Mouse (Mus musculus): Measurements from ENCODE around the gene Myh9. TPM values are rescaled to one million over a fixed set of nuclear protein-coding genes. Genes with fewer than 3 reads are reported as not detected.
"Not testable (repeated sequence)": the region's sequence is repeated elsewhere in the genome, so short reads cannot be mapped to it uniquely, and the experiment has no call there.

Myh9 gene
- total and polyA plus RNA-seq, 2 experiments from 2014 or later, result 17.5 to 63.6 TPM

DNA sequence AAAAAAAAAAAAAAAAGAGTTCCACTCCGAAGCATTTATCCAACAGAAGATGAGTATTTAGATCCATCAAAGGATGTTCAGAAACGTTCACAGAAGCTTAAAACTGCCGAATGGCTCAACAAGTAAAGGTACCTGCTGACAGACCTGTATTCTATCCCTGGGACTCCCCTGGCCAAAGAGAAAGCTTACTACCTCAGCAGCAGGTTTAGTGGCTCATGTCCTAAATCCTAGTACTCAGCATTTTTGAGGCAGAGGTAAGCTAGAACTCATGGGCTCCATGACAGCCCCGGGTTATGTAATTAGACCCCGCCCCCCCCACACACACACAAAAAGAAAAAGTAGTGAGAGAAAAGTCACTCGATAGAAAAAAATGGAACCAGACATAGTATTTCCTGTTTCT, 2.1 kb upstream of the Myh9 start:
- DNase-seq (ENCODE audit: low spot score) (no peak), ATAC-seq (ENCODE audit: insufficient read depth, low read depth) (no peak)
- 74% methylated on average over 6 of the region's 6 CpGs for WGBS
- H3K27ac ChIP-seq (ENCODE audit: low read depth), result no peak overlapping the region
- H3K4me2 ChIP-seq (ENCODE audit: low read depth, low read length), result no peak overlapping the region
- H3K9ac ChIP-seq (replicated peaks; ENCODE audit: low read depth, low read length), result no peak overlapping the region
- H3K4me1 ChIP-seq (ENCODE audit: control insufficient read depth, insufficient read depth), result peaks cover 13% of the 10 kb centered on the region
- no peaks in the 10 kb centered on the region for H3K27me3 ChIP-seq (ENCODE audit: control insufficient read depth, insufficient read depth, low read length)
- H3K36me3 ChIP-seq (replicated peaks; ENCODE audit: control insufficient read depth, insufficient read depth, low read length), result no peaks in the 10 kb centered on the region
- no peaks in the 10 kb centered on the region for H3K9me3 ChIP-seq (replicated peaks; ENCODE audit: control insufficient read depth, low read length)
- H3K4me3 ChIP-seq (ENCODE audit: low read depth, low read length), result no peak overlapping the region
- TF ChIP-seq EP300 (IDR thresholded peaks at IDR 0.05; ENCODE audit: low read depth) (no peak), CTCF (IDR thresholded peaks at IDR 0.05; ENCODE audit: low read depth) (no peak)

- H3K36me3 ChIP-seq (replicated peaks; ENCODE audit: control insufficient read depth, insufficient read depth, low read length); H3K4me3 ChIP-seq (ENCODE audit: low read depth, low read length); H3K9ac ChIP-seq (replicated peaks; ENCODE audit: low read depth, low read length); ATAC-seq (ENCODE audit: insufficient read depth, low read depth); DNase-seq (ENCODE audit: low spot score); H3K27ac ChIP-seq (ENCODE audit: low read depth); H3K27me3 ChIP-seq (ENCODE audit: control insufficient read depth, insufficient read depth, low read length); H3K9me3 ChIP-seq (replicated peaks; ENCODE audit: control insufficient read depth, low read length); H3K4me2 ChIP-seq (ENCODE audit: low read depth, low read length): not testable (repeated sequence)
- 66% methylated on average over 12 of the region's 13 CpGs for WGBS
- peaks cover 18% of the 10 kb centered on the region for H3K4me1 ChIP-seq (ENCODE audit: control insufficient read depth, insufficient read depth)
Observed at GRCm38 (mm10) chr15:77843494-77844041, 1.6 kb upstream of the Myh9 start.

- peak overlapping the region; percentile 76 for H3K27ac ChIP-seq (ENCODE audit: low read depth)
- ATAC-seq (ENCODE audit: insufficient read depth, low read depth), result no peak
Observed at GRCm38 (mm10) chr15:77843046-77843445, 1.1 kb upstream of the Myh9 start.

GRCm38 (mm10) chr15:77841361-77842046, 471 bp downstream of the Myh9 start:
- peak; percentile 45 for ATAC-seq (ENCODE audit: insufficient read depth, low read depth)
- Histone ChIP-seq H3K4me2 (ENCODE audit: low read depth, low read length) (peak overlapping the region; percentile 93), H3K4me1 (ENCODE audit: control insufficient read depth, insufficient read depth) (peaks cover 38% of the 10 kb centered on the region), H3K4me3 (ENCODE audit: low read depth, low read length) (peak overlapping the region; percentile 94), H3K9ac (replicated peaks; ENCODE audit: low read depth, low read length) (peak overlapping the region; percentile 95), H3K36me3 (replicated peaks; ENCODE audit: control insufficient read depth, insufficient read depth, low read length) (no peaks in the 10 kb centered on the region), H3K9me3 (replicated peaks; ENCODE audit: control insufficient read depth, low read length) (no peaks in the 10 kb centered on the region), H3K27me3 (ENCODE audit: control insufficient read depth, insufficient read depth, low read length) (no peaks in the 10 kb centered on the region), H3K27ac (ENCODE audit: low read depth) (peak overlapping the region; percentile 96)
- WGBS, result under 1% methylated on average over 73 of the region's 80 CpGs
- TF ChIP-seq EP300 (IDR thresholded peaks at IDR 0.05; ENCODE audit: low read depth) (no peak), CTCF (IDR thresholded peaks at IDR 0.05; ENCODE audit: low read depth) (no peak)
- peak; percentile 61 for DNase-seq (ENCODE audit: low spot score)

More at GRCm38 (mm10) chr15:77843046-77843445, 1.1 kb upstream of the Myh9 start:
- H3K4me3 ChIP-seq (ENCODE audit: low read depth, low read length), result no peak overlapping the region
- no peak for DNase-seq (ENCODE audit: low spot score)
- peak overlapping the region; percentile 59; the same call in 1 of the 2 replicates for H3K4me2 ChIP-seq (ENCODE audit: low read depth, low read length)
- no peak overlapping the region for H3K9ac ChIP-seq (replicated peaks; ENCODE audit: low read depth, low read length)
- H3K27me3 ChIP-seq (ENCODE audit: control insufficient read depth, insufficient read depth, low read length), result no peaks in the 10 kb centered on the region
- TF ChIP-seq CTCF (IDR thresholded peaks at IDR 0.05; ENCODE audit: low read depth) (no peak), EP300 (IDR thresholded peaks at IDR 0.05; ENCODE audit: low read depth) (no peak)
- 31% methylated on average over 2 of the region's 2 CpGs for WGBS
- no peaks in the 10 kb centered on the region for H3K36me3 ChIP-seq (replicated peaks; ENCODE audit: control insufficient read depth, insufficient read depth, low read length)
- peaks cover 23% of the 10 kb centered on the region for H3K4me1 ChIP-seq (ENCODE audit: control insufficient read depth, insufficient read depth)
- H3K9me3 ChIP-seq (replicated peaks; ENCODE audit: control insufficient read depth, low read length), result no peaks in the 10 kb centered on the region

- Histone ChIP-seq H3K27me3 (ENCODE audit: control insufficient read depth, insufficient read depth, low read length) (no peaks in the 10 kb centered on the region), H3K9me3 (replicated peaks; ENCODE audit: control insufficient read depth, low read length) (no peaks in the 10 kb centered on the region), H3K4me2 (ENCODE audit: low read depth, low read length) (peak overlapping the region; percentile 93), H3K27ac (ENCODE audit: low read depth) (peak overlapping the region; percentile 96), H3K9ac (replicated peaks; ENCODE audit: low read depth, low read length) (peak overlapping the region; percentile 95), H3K36me3 (replicated peaks; ENCODE audit: control insufficient read depth, insufficient read depth, low read length) (no peaks in the 10 kb centered on the region; the same call in 1 of the 2 replicates), H3K4me3 (ENCODE audit: low read depth, low read length) (peak overlapping the region; percentile 94), H3K4me1 (ENCODE audit: control insufficient read depth, insufficient read depth) (peaks cover 46% of the 10 kb centered on the region)
- TF ChIP-seq EP300 (IDR thresholded peaks at IDR 0.05; ENCODE audit: low read depth), result no peak
- TF ChIP-seq CTCF (IDR thresholded peaks at IDR 0.05; ENCODE audit: low read depth), result no peak
- no peak for ATAC-seq (ENCODE audit: insufficient read depth, low read depth)
- no peak for DNase-seq (ENCODE audit: low spot score)
- WGBS, result 1% methylated on average over 36 of the region's 36 CpGs
Observed at GRCm38 (mm10) chr15:77840450-77841360, 1.3 kb downstream of the Myh9 start.

Data from heart, postnatal 0 days (tissue).